Mouse (Mus musculus): ENCODE data around the gene Zfp12. TPM values are rescaled to one million over a fixed set of nuclear protein-coding genes. Genes with fewer than 3 reads are reported as not detected.
"Not testable (repeated sequence)": the region's sequence is repeated elsewhere in the genome, so short reads cannot be mapped to it uniquely, and the experiment has no call there.

The Zfp12 gene
- polyA plus RNA-seq (2012; rRNA removed): 9.0 and 10.0 TPM in 2 replicates

- Histone ChIP-seq H3K27me3 (ENCODE audit: control insufficient read depth, insufficient read depth, low read length) (no peaks in the 10 kb centered on the region), H3K27ac (ENCODE audit: insufficient read depth, low read length) (peak within 1 kb of the TSS; percentile 77), H3K4me3 (ENCODE audit: extremely low read depth, insufficient read depth, insufficient read length) (peak within 1 kb of the TSS; percentile 78), H3K4me1 (ENCODE audit: control insufficient read depth, insufficient read depth, insufficient read length) (no peaks in the 10 kb centered on the region; the same call in 1 of the 2 replicates), H3K36me3 (ENCODE audit: control insufficient read depth, insufficient read depth, low read length) (peaks cover 3% of the 10 kb centered on the region)
- no peak for TF ChIP-seq CTCF (IDR thresholded peaks at IDR 0.05; ENCODE audit: extremely low read depth, insufficient read depth, insufficient read length, insufficient replicate concordance)
- TF ChIP-seq POLR2A (IDR thresholded peaks at IDR 0.05; ENCODE audit: low read depth, low read length): peak; percentile 76; the same call in 1 of the 2 replicates
- under 1% methylated on average over 58 of the region's 58 CpGs for WGBS
- peak; percentile 82 to 88 for DNase-seq (ENCODE audit: low read depth in 1 of 2, low spot score in 2 of 2)
These were observed at the start of gene Zfp12 for GRCm38 (mm10) chr5:143235028-143235693. TSS of gene Zfp12 (plus strand) at chr5:143235163.

- whole genome bisulfite sequencing: 89% methylated on average over 1 of the region's 1 CpGs
- H3K27me3 ChIP-seq (ENCODE audit: control insufficient read depth, insufficient read depth, low read length); DNase-seq (ENCODE audit: low read depth in 1 of 2, low spot score in 2 of 2); H3K4me3 ChIP-seq (ENCODE audit: extremely low read depth, insufficient read depth, insufficient read length); H3K4me1 ChIP-seq (ENCODE audit: control insufficient read depth, insufficient read depth, insufficient read length); H3K36me3 ChIP-seq (ENCODE audit: control insufficient read depth, insufficient read depth, low read length); H3K27ac ChIP-seq (ENCODE audit: insufficient read depth, low read length): not testable (repeated sequence)
These were observed 46.9 kb upstream of the Zfp12 start for GRCm38 (mm10) chr5:143188014-143188413.

DNA sequence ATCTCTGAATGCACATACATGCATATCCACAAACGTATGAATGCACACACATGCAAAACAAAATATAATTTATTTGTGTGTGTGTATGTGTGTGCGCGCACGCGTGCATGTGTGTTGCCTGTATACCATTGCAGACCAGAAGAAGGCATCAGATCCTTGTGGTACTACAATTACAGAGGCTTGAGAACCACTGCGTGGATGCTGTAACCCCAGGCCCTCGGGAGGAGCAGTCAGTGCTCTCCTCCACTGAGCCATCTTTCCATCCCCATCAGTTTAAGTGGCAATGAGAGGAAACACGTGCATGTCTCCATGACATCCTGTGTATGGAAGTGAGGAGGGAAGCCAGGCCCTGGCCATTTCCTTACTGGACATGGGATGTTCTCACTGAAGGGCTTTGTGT is 42.2 kb upstream of the Zfp12 start:
- no peaks in the 10 kb centered on the region for H3K27me3 ChIP-seq (ENCODE audit: control insufficient read depth, insufficient read depth, low read length)
- H3K36me3 ChIP-seq (ENCODE audit: control insufficient read depth, insufficient read depth, low read length): no peaks in the 10 kb centered on the region
- H3K4me3 ChIP-seq (ENCODE audit: extremely low read depth, insufficient read depth, insufficient read length): no peak overlapping the region
- no peak for DNase-seq (ENCODE audit: low read depth in 1 of 2, low spot score in 2 of 2)
- no peak overlapping the region for H3K27ac ChIP-seq (ENCODE audit: insufficient read depth, low read length)
- TF ChIP-seq CTCF (IDR thresholded peaks at IDR 0.05; ENCODE audit: extremely low read depth, insufficient read depth, insufficient read length, insufficient replicate concordance) (no peak), POLR2A (IDR thresholded peaks at IDR 0.05; ENCODE audit: low read depth, low read length) (no peak)
- no peaks in the 10 kb centered on the region for H3K4me1 ChIP-seq (ENCODE audit: control insufficient read depth, insufficient read depth, insufficient read length)
- 84% methylated on average over 8 of the region's 8 CpGs for WGBS

DNA sequence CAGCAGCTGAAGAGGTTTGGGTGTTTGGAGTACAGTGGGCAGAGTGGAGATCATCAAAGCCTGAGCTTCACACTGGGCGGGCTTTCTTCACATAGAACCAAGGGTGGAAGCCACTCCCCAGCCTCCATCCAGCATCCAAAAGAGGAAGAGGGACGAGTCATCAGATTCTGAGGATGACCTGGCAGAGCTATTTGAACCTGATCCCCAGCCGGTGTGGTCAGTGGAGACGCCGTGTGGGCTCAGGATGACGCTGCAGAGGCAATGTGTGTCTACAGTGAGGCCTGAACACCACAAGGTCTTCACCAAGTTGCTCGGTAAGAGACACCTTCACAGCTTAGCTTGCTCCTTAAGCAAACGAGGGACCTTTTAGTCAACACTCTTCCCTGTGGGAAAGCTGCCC is 40.2 kb upstream of the Zfp12 start:
- H3K4me3 ChIP-seq (ENCODE audit: extremely low read depth, insufficient read depth, insufficient read length); DNase-seq (ENCODE audit: low read depth in 1 of 2, low spot score in 2 of 2); H3K27me3 ChIP-seq (ENCODE audit: control insufficient read depth, insufficient read depth, low read length); H3K4me1 ChIP-seq (ENCODE audit: control insufficient read depth, insufficient read depth, insufficient read length); H3K27ac ChIP-seq (ENCODE audit: insufficient read depth, low read length); H3K36me3 ChIP-seq (ENCODE audit: control insufficient read depth, insufficient read depth, low read length): not testable (repeated sequence)
- WGBS: 55% methylated on average over 8 of the region's 8 CpGs

- DNase-seq (ENCODE audit: low read depth in 1 of 2, low spot score in 2 of 2): no peak
- WGBS: 74% methylated on average over 2 of the region's 2 CpGs
These were observed 39.8 kb upstream of the Zfp12 start for GRCm38 (mm10) chr5:143195166-143195565.

DNA sequence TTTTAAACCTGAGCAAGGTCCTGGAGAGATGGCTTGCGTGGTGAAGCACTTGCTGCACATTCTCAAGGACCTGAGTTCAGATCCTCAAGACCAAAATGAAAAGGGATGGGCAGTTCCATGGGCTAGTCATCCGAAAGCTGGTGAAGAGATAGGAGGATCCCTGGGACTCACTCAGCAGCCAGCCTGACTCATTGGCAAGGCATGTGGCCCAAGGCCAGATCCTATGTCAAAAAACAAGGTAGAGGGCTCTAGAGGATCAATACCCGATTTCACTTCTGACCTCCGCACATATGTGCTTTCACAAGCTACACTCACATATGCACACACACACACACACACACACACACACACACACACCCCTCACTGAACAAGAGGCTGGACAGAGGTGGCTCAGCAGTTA is 38.5 kb upstream of the Zfp12 start:
- 83% methylated on average over 4 of the region's 4 CpGs for WGBS
- Histone ChIP-seq H3K4me1 (ENCODE audit: control insufficient read depth, insufficient read depth, insufficient read length) (no peaks in the 10 kb centered on the region), H3K27me3 (ENCODE audit: control insufficient read depth, insufficient read depth, low read length) (no peaks in the 10 kb centered on the region), H3K27ac (ENCODE audit: insufficient read depth, low read length) (no peak overlapping the region), H3K36me3 (ENCODE audit: control insufficient read depth, insufficient read depth, low read length) (no peaks in the 10 kb centered on the region), H3K4me3 (ENCODE audit: extremely low read depth, insufficient read depth, insufficient read length) (no peak overlapping the region)
- no peak for DNase-seq (ENCODE audit: low read depth in 1 of 2, low spot score in 2 of 2)
- TF ChIP-seq CTCF (IDR thresholded peaks at IDR 0.05; ENCODE audit: extremely low read depth, insufficient read depth, insufficient read length, insufficient replicate concordance): no peak
- no peak for TF ChIP-seq POLR2A (IDR thresholded peaks at IDR 0.05; ENCODE audit: low read depth, low read length)

More at GRCm38 (mm10) chr5:143195166-143195565, 39.8 kb upstream of the Zfp12 start:
- no peaks in the 10 kb centered on the region for H3K4me1 ChIP-seq (ENCODE audit: control insufficient read depth, insufficient read depth, insufficient read length)
- H3K36me3 ChIP-seq (ENCODE audit: control insufficient read depth, insufficient read depth, low read length): no peaks in the 10 kb centered on the region
- TF ChIP-seq CTCF (IDR thresholded peaks at IDR 0.05; ENCODE audit: extremely low read depth, insufficient read depth, insufficient read length, insufficient replicate concordance) (no peak), POLR2A (IDR thresholded peaks at IDR 0.05; ENCODE audit: low read depth, low read length) (no peak)
- H3K27me3 ChIP-seq (ENCODE audit: control insufficient read depth, insufficient read depth, low read length): no peaks in the 10 kb centered on the region
- H3K27ac ChIP-seq (ENCODE audit: insufficient read depth, low read length): no peak overlapping the region
- H3K4me3 ChIP-seq (ENCODE audit: extremely low read depth, insufficient read depth, insufficient read length): no peak overlapping the region

- Histone ChIP-seq H3K4me3 (ENCODE audit: extremely low read depth, insufficient read depth, insufficient read length) (no peak overlapping the region), H3K4me1 (ENCODE audit: control insufficient read depth, insufficient read depth, insufficient read length) (no peaks in the 10 kb centered on the region), H3K36me3 (ENCODE audit: control insufficient read depth, insufficient read depth, low read length) (no peaks in the 10 kb centered on the region), H3K27ac (ENCODE audit: insufficient read depth, low read length) (no peak overlapping the region), H3K27me3 (ENCODE audit: control insufficient read depth, insufficient read depth, low read length) (no peaks in the 10 kb centered on the region)
- WGBS: 76% methylated on average over 3 of the region's 3 CpGs
- DNase-seq (ENCODE audit: low read depth in 1 of 2, low spot score in 2 of 2): no peak
- TF ChIP-seq POLR2A (IDR thresholded peaks at IDR 0.05; ENCODE audit: low read depth, low read length): no peak
These were observed 29.9 kb upstream of the Zfp12 start for GRCm38 (mm10) chr5:143205015-143205414.

All from spleen, adult 2 months (tissue).